Mouse (Mus musculus): ENCODE data around the gene Fyn. TPM values are rescaled to one million over a fixed set of nuclear protein-coding genes. Genes with fewer than 3 reads are reported as not detected.

Gene Fyn
- total RNA-seq, 2 experiments from 2014 or later = 30.6 to 32.2 TPM

GRCm38 (mm10) chr10:39471040-39471713 is 102.5 kb downstream of the Fyn start:
- DNase-seq = no peak

DNA sequence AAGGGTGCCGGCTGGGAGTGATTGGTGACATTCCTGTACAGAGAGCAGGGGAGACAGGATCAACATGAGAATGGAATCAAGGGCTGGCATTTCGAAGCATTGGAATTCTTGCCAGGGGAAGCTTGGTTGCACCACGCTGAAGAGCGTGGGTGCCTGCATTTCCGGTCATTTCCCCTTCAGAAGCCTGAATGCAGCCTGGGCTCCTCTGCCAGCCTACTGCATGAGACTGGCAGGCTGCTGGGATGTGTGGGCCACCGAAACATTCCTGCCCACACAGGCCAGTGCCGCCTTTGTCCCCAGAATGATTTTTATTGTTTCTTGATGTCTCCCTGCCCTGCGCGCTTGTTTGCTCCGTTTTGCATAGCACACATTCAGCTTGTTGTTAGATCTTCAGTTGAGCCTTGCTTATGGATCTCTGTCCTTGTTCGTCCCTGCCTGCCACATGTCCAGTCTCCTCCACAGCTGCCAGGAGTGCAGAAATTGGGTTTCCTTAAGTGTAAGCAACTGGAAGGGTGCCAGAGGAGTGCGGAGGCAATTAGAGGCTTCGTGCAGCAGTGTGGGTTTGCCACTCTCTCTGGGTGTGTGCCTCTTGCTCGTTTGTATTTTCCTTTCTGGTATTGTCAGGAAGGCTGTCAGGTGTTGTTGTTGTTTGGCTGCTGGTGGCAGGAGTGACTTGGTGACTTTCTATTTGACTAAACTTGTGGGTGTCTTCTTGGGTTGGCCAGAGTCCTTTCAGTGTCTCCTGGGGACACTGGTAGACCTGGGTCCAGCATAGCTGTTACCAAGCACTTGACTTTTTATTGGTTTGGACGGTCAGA is 103.3 kb downstream of the Fyn start:
- DNase-seq = peak; percentile 63 to 72

GRCm38 (mm10) chr10:39472923-39473322 is 104.3 kb downstream of the Fyn start:
- no peak for DNase-seq

DNA sequence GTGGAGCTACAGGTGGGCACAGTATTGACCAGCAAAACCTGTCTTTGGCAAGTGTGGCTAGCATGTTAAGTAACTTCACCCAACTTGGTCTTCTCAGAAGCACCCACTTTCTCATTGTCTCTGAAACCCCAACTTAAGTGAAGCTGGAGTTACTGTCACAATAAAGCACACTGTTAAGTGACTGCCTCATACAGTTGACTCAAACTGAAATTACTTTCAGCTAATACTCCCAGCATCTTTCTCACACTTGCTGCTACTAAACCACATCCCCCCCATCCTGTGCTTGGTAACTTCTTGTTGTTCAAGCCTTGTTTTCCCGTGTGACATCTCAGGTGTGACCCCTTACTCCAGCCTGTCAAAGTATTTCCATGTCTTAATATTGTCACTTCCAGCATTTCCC is 110.7 kb downstream of the Fyn start:
- no peak for DNase-seq

GRCm38 (mm10) chr10:39484382-39484826 is 115.7 kb downstream of the Fyn start:
- no peak for DNase-seq

DNA sequence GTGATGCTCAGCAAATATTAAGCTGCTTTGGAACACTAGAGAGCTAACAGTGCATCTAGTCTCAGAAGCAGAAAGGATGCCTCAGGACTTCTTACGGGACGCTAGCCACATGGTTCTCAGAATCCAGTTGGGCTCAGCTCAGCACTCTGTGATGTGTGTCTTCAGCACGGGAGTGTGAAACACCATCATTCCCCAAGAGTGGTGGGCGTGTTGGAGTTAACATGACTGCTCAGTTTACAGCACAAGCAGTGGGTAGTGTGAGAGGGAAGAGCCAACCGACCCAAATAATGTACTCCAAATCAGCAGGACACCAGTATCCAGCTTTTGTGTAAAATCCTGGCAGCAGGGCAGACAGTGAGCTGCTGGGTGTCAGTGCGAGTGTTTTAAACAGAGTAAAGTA is 116.2 kb downstream of the Fyn start:
- no peak for DNase-seq

GRCm38 (mm10) chr10:39485939-39486338 is 117.3 kb downstream of the Fyn start:
- no peak for DNase-seq

DNA sequence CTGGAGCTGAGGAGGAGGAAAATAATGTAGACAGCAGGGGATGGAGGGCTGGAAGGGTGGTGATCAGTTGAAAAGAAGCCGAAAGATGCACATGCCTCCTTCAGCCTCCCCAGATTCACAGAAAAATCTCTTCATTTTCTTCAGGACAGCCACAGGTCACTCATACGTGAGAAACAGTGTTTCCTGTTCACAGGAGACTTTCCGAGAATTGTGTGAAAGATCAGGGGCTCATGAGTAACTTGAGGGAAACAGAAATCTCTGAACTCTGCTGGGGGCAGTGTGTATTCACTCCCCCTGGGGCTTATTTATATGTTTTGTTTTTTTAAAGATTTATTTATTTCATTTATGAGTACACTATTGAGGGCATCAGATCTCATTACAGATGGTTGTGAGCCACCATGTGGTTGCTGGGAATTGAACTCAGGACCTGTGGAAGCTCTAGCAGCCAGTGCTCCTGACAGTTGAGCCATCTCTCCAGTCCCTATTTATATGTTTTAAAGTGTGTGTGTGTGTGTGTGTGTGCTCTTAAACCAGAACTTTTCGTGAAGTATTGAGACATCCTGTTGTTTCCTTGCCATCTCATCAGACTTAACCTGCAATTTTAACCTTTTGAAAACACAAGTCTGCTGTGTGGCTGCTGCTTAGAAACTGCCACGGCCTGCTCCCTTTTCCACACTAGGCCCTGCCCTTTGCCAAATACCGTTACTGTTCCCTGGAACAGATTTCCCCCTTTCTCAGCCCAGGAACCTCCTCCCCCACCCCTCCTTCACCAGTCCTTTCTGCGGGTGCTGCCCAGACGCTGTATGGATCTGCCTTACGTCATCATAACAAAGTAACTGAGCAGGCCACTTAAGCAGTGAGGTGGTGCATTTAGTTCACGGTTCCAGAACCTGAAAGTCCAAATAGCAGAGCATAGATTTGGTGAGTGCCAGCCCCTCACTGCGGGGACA is 118.1 kb downstream of the Fyn start:
- no peak for DNase-seq

DNA sequence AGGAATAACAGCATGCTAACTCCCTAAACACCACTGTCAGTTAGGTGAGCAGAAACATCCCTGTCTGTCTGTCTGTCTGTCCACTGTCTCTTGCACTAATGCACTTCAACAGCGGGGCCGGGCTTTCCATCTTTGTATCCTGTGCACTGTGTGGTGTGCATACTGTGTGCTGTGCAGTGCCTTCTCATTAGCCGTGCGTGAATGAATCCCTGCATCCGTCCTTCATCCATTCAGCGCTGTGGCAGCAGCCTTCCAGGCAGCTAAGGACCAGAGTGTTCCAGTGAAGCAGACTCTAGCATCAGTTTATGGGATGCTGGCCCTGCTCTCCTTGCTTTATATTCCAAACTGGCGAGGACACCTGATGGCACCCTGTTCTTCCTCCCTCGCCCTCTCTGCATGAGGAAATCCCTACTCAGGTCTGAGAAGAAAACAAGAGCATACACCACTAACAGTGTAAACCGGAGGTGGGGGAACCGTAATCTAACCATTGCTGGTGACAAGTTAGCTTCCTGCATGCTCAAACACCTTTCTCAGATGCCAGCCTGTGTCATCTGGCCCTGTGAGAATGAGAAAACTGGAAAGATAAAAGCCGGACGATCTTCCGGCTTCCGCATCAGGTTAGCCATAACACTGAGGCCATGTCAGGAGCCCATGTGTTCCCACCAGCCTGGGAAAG is 119.2 kb downstream of the Fyn start:
- DNase-seq = no peak

- no peak for DNase-seq
Measured at GRCm38 (mm10) chr10:39488542-39488941, 119.9 kb downstream of the Fyn start.

GRCm38 (mm10) chr10:39488956-39489355 is 120.3 kb downstream of the Fyn start:
- no peak for DNase-seq

- DNase-seq = no peak
Measured at GRCm38 (mm10) chr10:39490349-39491121, 121.9 kb downstream of the Fyn start.

DNA sequence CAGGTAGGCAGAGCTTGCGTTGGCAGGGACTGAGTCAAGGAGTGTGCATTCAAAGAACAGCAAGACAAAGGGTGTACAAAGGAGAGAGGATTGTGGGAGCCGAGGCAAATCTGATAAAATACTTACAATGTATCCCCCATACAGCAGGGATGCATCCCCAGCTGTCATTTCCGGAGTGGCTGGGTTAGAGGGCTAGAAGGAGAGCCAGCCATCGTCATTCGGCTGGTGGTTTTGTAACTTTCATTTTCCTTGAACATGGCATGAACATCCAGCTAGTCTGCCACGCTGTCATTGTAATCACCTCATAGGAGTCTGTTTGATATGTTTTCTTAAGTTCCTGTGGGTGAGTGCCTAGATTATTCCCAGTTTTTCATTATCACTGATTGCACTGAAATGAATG is 123.5 kb downstream of the Fyn start:
- no peak for DNase-seq

DNA sequence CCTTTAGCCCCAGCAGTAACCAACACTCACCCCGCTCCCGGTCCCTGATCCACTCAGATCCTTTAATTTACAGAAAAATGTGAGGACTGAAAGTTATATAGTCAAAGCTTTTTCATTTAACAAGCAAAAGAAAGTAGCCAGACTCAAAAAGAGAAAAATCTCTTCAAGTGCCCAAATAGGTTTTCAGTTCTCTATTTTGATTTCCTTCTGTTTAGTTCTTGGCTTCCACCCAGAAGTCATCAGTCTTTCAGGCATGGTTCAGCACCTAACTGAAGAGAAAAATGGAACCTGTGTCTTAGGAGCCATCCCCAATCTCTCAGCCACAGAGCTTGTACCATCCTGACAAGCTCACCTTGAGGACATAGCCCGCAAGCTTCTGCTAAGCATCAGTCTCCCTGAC is 124.4 kb downstream of the Fyn start:
- DNase-seq = no peak

- DNase-seq = no peak
Measured at GRCm38 (mm10) chr10:39498641-39499040, 130.0 kb downstream of the Fyn start.

DNA sequence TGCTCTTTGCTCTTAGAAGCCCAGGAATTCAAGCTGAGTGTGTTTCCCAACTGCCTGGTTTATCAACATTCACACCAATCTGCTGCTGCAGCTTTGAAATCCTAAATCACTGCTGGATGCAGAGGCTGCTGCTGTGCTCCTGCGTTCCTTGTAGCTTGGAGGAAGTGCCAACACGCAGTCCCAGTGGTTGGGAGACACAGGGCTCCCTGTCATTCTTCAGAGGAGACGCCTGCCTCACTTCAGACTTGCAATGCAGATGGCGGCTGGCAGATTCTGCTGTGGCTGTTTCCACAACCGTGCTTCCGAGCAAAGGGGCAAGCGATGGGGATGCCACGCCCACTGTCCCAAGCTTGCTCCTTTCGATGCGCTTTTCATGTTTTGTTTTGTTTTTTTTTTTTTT is 132.9 kb downstream of the Fyn start:
- peak in 1 of 2 experiments; percentile 13 for DNase-seq

DNA sequence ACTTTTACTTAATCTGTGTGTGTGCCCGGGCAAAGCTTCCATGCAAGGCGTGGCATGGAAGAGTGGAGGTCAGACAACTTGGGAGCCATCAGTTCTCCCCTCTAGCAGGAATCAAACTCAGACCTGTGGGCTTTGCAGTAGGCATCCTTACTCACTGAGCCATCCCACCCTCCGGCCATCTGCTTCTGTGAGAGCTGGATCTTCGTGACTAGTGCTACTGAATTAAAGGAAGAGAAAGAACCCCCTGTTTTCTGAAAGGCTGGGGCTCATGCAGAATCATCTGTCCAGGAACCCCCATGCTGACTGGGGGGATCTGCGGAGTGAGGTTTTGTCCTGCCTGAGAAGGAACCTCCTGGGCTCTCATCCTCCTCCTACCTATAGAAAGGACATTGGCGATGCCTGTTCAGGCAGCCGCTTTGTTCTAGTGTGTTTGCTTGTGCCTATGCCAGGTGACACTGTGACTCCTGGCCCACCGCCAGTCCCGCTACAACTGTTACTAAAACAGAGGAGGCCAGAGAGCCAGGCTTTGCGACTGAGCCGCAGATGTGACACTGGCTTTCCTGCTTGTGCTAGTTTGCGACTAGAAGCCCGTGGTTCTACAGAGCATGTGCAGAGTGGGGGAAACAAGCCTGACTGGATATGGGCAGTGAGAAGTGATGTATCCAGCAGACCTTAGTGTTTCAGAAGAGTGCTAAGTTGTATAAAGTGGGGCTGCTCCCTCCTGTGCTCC is 133.5 kb downstream of the Fyn start:
- peak; percentile 85 to 89 for DNase-seq

DNA sequence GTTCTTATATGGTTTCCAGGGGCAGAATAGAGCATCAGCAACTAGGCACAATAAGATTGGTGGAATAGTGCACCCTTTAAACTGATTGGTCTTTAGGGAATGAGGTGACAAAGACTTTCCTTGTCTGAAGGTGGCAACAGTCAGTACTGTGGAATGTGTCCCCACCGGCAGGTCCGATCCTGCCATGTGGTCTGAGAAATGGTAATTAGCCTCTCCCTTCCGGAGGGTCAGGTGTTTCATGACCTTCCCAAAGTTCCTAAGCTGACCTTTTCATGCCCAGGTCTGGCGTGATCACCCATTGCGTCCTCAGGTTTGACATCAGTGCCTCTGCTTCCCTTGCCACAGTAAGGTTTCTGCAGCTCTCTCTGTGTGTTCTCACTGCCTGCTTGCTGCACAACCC is 134.7 kb downstream of the Fyn start:
- DNase-seq = no peak

DNA sequence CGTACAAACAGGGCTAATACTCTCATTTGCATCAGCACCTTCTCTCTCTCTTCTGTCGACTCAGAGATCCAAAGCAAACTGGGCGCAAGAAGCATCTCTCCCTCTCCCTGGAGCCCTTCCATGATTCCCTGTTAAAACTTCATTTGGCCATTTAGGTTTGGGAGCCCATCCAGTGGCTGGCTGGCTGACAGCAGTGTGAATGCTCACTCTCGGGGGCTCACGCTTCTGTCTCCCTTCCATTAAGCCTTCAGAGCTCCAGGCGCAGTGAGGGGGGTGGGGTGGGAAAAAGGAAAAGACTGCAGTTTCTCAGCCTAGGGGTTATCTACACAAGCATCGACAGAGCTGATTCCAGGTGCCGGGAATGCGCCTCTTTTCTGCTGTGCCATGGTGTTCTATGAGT is 136.4 kb downstream of the Fyn start:
- DNase-seq = no peak

DNA sequence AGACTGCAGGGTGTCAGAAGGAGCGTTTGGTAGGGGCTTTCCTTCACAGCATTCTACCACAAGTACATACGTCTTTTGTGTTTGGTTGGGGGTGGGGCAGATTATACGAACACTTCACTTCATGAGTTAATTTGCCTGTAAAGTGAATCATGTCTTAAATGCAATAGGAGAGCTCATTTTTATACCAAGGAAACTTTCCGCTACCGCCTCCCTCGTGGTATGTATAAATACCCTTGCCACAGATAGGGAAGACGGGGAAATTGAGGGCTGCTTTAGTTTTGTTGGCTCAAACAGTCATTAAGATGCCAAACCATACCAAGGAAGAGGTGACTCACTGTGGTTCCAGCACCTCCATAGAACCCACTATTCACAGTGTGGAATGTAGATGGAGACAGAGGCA is 137.0 kb downstream of the Fyn start:
- DNase-seq = no peak
